Mouse (Mus musculus) E14TG2a.4 (cell line): ENCODE results near the gene Cdkn2b.

Experiments
- CTCF ChIP-seq: conservative IDR thresholded peaks from 2 replicates; pipeline ENCODE4 v1.5.1; 2014; ENCODE audit warnings: low read length
- POU5F1 ChIP-seq: IDR thresholded peaks from 2 replicates; pipeline ENCODE4 v1.6.1; 2014; ENCODE audit warnings: low read length, borderline replicate concordance

GRCm38 (mm10) chr4:89276669-89277219 is 34.1 kb downstream of the Cdkn2b start:
- no peak for TF ChIP-seq CTCF
- no peak for TF ChIP-seq POU5F1
